Mouse (Mus musculus): ENCODE measurements around the gene Tlk2. TPM values are rescaled to one million over a fixed set of nuclear protein-coding genes. Genes with fewer than 3 reads are reported as not detected.

Tlk2 gene
- total and polyA plus RNA-seq, 2 experiments, result 5.6 to 23.4 TPM

GRCm38 (mm10) chr11:105247321-105247720 is 68.7 kb downstream of the Tlk2 start:
- peaks cover 60% of the 10 kb centered on the region for H3K36me3 ChIP-seq (ENCODE audit: control insufficient read depth, insufficient read depth, low read length)

GRCm38 (mm10) chr11:105259733-105260132 is 81.1 kb downstream of the Tlk2 start:
- TF ChIP-seq POLR2A (IDR thresholded peaks at IDR 0.05; ENCODE audit: extremely low read depth, insufficient read depth, low read length), result no peak
- no peak for TF ChIP-seq CTCF (IDR thresholded peaks at IDR 0.05; ENCODE audit: low read depth, low read length)
- Histone ChIP-seq H3K79me2 (ENCODE audit: control insufficient read depth, insufficient read depth, low read length) (no peaks in the 10 kb centered on the region), H3K36me3 (ENCODE audit: control insufficient read depth, insufficient read depth, low read length) (peaks cover 45% of the 10 kb centered on the region), H3K4me1 (ENCODE audit: control insufficient read depth, insufficient read depth, low read length) (no peaks in the 10 kb centered on the region), H3K9ac (ENCODE audit: low read depth, low read length) (no peak overlapping the region), H3K4me3 (ENCODE audit: insufficient read depth, low read depth, low read length) (no peak overlapping the region), H3K27ac (replicated peaks; ENCODE audit: insufficient read depth, low read depth, low read length) (no peak overlapping the region), H3K27me3 (ENCODE audit: control insufficient read depth, insufficient read depth, low read length) (no peaks in the 10 kb centered on the region)
- 74% methylated on average over 3 of the region's 3 CpGs for WGBS
- no peak for DNase-seq (ENCODE audit: extremely low read depth, low read depth, low spot score)

More at GRCm38 (mm10) chr11:105247321-105247720, 68.7 kb downstream of the Tlk2 start:
- TF ChIP-seq CTCF (IDR thresholded peaks at IDR 0.05; ENCODE audit: low read depth, low read length), result no peak
- H3K27ac ChIP-seq (replicated peaks; ENCODE audit: insufficient read depth, low read depth, low read length), result no peak overlapping the region
- no peak for DNase-seq (ENCODE audit: extremely low read depth, low read depth, low spot score)
- WGBS, result 95% methylated on average over 5 of the region's 5 CpGs
- H3K9ac ChIP-seq (ENCODE audit: low read depth, low read length), result no peak overlapping the region
- H3K79me2 ChIP-seq (ENCODE audit: control insufficient read depth, insufficient read depth, low read length), result no peaks in the 10 kb centered on the region; the same call in 1 of the 2 replicates
- H3K27me3 ChIP-seq (ENCODE audit: control insufficient read depth, insufficient read depth, low read length), result no peaks in the 10 kb centered on the region
- 0 out of 2 replicates have a peak, but pooled peaks cover 2% of the 10 kb centered on the region for H3K4me1 ChIP-seq (ENCODE audit: control insufficient read depth, insufficient read depth, low read length)
- H3K4me3 ChIP-seq (ENCODE audit: insufficient read depth, low read depth, low read length), result no peak overlapping the region

- no peaks in the 10 kb centered on the region for H3K4me1 ChIP-seq (ENCODE audit: control insufficient read depth, insufficient read depth, low read length)
- H3K4me3 ChIP-seq (ENCODE audit: insufficient read depth, low read depth, low read length), result no peak overlapping the region
- 92% methylated on average over 5 of the region's 5 CpGs for WGBS
- no peak overlapping the region for H3K9ac ChIP-seq (ENCODE audit: low read depth, low read length)
- H3K27ac ChIP-seq (replicated peaks; ENCODE audit: insufficient read depth, low read depth, low read length), result no peak overlapping the region
- TF ChIP-seq CTCF (IDR thresholded peaks at IDR 0.05; ENCODE audit: low read depth, low read length), result no peak
- TF ChIP-seq POLR2A (IDR thresholded peaks at IDR 0.05; ENCODE audit: extremely low read depth, insufficient read depth, low read length), result no peak
- DNase-seq (ENCODE audit: extremely low read depth, low read depth, low spot score), result no peak
- no peaks in the 10 kb centered on the region for H3K79me2 ChIP-seq (ENCODE audit: control insufficient read depth, insufficient read depth, low read length)
- H3K27me3 ChIP-seq (ENCODE audit: control insufficient read depth, insufficient read depth, low read length), result no peaks in the 10 kb centered on the region
- H3K36me3 ChIP-seq (ENCODE audit: control insufficient read depth, insufficient read depth, low read length), result peaks cover 39% of the 10 kb centered on the region
Observed at GRCm38 (mm10) chr11:105261116-105261515, 82.5 kb downstream of the Tlk2 start.

- Histone ChIP-seq H3K36me3 (ENCODE audit: control insufficient read depth, insufficient read depth, low read length) (peaks cover 35% of the 10 kb centered on the region), H3K4me1 (ENCODE audit: control insufficient read depth, insufficient read depth, low read length) (no peaks in the 10 kb centered on the region), H3K79me2 (ENCODE audit: control insufficient read depth, insufficient read depth, low read length) (no peaks in the 10 kb centered on the region), H3K4me3 (ENCODE audit: insufficient read depth, low read depth, low read length) (no peak overlapping the region), H3K27me3 (ENCODE audit: control insufficient read depth, insufficient read depth, low read length) (no peaks in the 10 kb centered on the region), H3K27ac (replicated peaks; ENCODE audit: insufficient read depth, low read depth, low read length) (no peak overlapping the region), H3K9ac (ENCODE audit: low read depth, low read length) (no peak overlapping the region)
- TF ChIP-seq CTCF (IDR thresholded peaks at IDR 0.05; ENCODE audit: low read depth, low read length) (no peak), POLR2A (IDR thresholded peaks at IDR 0.05; ENCODE audit: extremely low read depth, insufficient read depth, low read length) (no peak)
- no peak for DNase-seq (ENCODE audit: extremely low read depth, low read depth, low spot score)
- 86% methylated on average over 4 of the region's 4 CpGs for WGBS
Observed at GRCm38 (mm10) chr11:105261601-105262351, 83.2 kb downstream of the Tlk2 start.

- Histone ChIP-seq H3K4me3 (ENCODE audit: insufficient read depth, low read depth, low read length) (no peak overlapping the region), H3K4me1 (ENCODE audit: control insufficient read depth, insufficient read depth, low read length) (no peaks in the 10 kb centered on the region), H3K9ac (ENCODE audit: low read depth, low read length) (no peak overlapping the region), H3K36me3 (ENCODE audit: control insufficient read depth, insufficient read depth, low read length) (peaks cover 45% of the 10 kb centered on the region), H3K79me2 (ENCODE audit: control insufficient read depth, insufficient read depth, low read length) (no peaks in the 10 kb centered on the region), H3K27me3 (ENCODE audit: control insufficient read depth, insufficient read depth, low read length) (no peaks in the 10 kb centered on the region), H3K27ac (replicated peaks; ENCODE audit: insufficient read depth, low read depth, low read length) (no peak overlapping the region)
- no peak for TF ChIP-seq CTCF (IDR thresholded peaks at IDR 0.05; ENCODE audit: low read depth, low read length)
- no peak for TF ChIP-seq POLR2A (IDR thresholded peaks at IDR 0.05; ENCODE audit: extremely low read depth, insufficient read depth, low read length)
- DNase-seq (ENCODE audit: extremely low read depth, low read depth, low spot score), result no peak
Observed at GRCm38 (mm10) chr11:105264506-105264905, 85.9 kb downstream of the Tlk2 start.

GRCm38 (mm10) chr11:105264988-105265387 is 86.4 kb downstream of the Tlk2 start:
- no peak for TF ChIP-seq CTCF (IDR thresholded peaks at IDR 0.05; ENCODE audit: low read depth, low read length)
- no peak for TF ChIP-seq POLR2A (IDR thresholded peaks at IDR 0.05; ENCODE audit: extremely low read depth, insufficient read depth, low read length)
- no peak overlapping the region for H3K4me3 ChIP-seq (ENCODE audit: insufficient read depth, low read depth, low read length)
- no peak overlapping the region for H3K9ac ChIP-seq (ENCODE audit: low read depth, low read length)
- no peaks in the 10 kb centered on the region for H3K4me1 ChIP-seq (ENCODE audit: control insufficient read depth, insufficient read depth, low read length)
- peaks cover 45% of the 10 kb centered on the region for H3K36me3 ChIP-seq (ENCODE audit: control insufficient read depth, insufficient read depth, low read length)
- H3K27ac ChIP-seq (replicated peaks; ENCODE audit: insufficient read depth, low read depth, low read length), result no peak overlapping the region
- no peak for DNase-seq (ENCODE audit: extremely low read depth, low read depth, low spot score)
- H3K79me2 ChIP-seq (ENCODE audit: control insufficient read depth, insufficient read depth, low read length), result no peaks in the 10 kb centered on the region
- no peaks in the 10 kb centered on the region for H3K27me3 ChIP-seq (ENCODE audit: control insufficient read depth, insufficient read depth, low read length)
- WGBS, result 87% methylated on average over 3 of the region's 3 CpGs
